ENCODE assay signal across 14 mouse cellular contexts in the genomic region with DNA sequence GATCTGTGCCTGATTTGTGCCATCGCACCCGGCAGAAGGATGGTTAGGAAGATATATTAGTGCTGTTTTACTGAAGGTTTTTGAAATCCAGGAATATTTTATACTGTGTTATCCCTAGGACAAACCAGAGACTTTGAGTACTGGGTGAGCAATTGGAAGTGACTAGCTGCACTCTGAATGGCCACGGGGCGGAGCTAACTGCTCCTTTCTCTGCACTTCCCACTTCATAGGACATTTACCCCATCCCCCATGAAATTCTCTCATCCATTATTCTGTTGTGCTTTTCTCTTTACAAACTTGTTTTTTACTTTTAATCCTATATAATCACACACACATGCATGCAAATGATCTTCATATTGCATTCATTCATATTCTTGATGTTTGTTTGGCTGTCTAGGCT. TPM values are rescaled to one million over a fixed set of nuclear protein-coding genes. Genes with fewer than 3 reads are reported as not detected.
DNase-seq lines count a peak whose midpoint lies in the region; ATAC-seq and TF ChIP-seq lines count a peak whose summit lies in the region.
"Had no signal": no experiment of that assay in that cellular context is flagged by ENCODE, and none has a peak within 500 bp of the region (broad histone marks: within the 10 kb centered on the region; RNA-seq: fewer than 3 reads in every experiment).

No protein-coding gene starts in this region.

- WGBS in kidney, postnatal 0 days: 79% methylated on average over 4 of the region's 4 CpGs
- 79% methylated on average over 4 of the region's 4 CpGs for WGBS in kidney, embryonic 15.5 days

- peaks cover 11% of the 10 kb centered on the region for H3K4me1 ChIP-seq in kidney, postnatal 0 days (replicated peaks; ENCODE audit: insufficient read depth, low read length)
- peaks cover 36% of the 10 kb centered on the region for H3K4me1 ChIP-seq in kidney, embryonic 15.5 days

- no peak overlapping the region for H3K4me3 ChIP-seq in kidney, postnatal 0 days (replicated peaks; ENCODE audit: low read depth, low read length)
- H3K4me3 ChIP-seq in kidney, embryonic 15.5 days (replicated peaks): no peak overlapping the region
- H3K4me3 ChIP-seq: hindbrain, embryonic 10.5 days; intestine, embryonic 15.5 days; left cerebral cortex, adult 2 months; limb, embryonic 13.5 days had no signal

- no peaks in the 10 kb centered on the region for H3K27me3 ChIP-seq in kidney, postnatal 0 days (ENCODE audit: insufficient read depth, low read length)
- H3K27me3 ChIP-seq in kidney, embryonic 15.5 days: no peaks in the 10 kb centered on the region
- H3K27me3 ChIP-seq: intestine, embryonic 15.5 days; limb, embryonic 13.5 days had no signal

- H3K36me3 ChIP-seq in kidney, postnatal 0 days (ENCODE audit: insufficient read depth, low read length): no peaks in the 10 kb centered on the region
- H3K36me3 ChIP-seq in kidney, embryonic 15.5 days: no peaks in the 10 kb centered on the region
- H3K36me3 ChIP-seq: hindbrain, embryonic 10.5 days; intestine, embryonic 15.5 days; limb, embryonic 13.5 days had no signal

- H3K27ac ChIP-seq in kidney, postnatal 0 days: no peak overlapping the region
- no peak overlapping the region for H3K27ac ChIP-seq in kidney, embryonic 15.5 days
- H3K27ac ChIP-seq: hindbrain, embryonic 10.5 days; intestine, embryonic 15.5 days; left cerebral cortex, adult 2 months; limb, embryonic 13.5 days had no signal

- no peak for ATAC-seq in kidney, postnatal 0 days (replicated peaks; ENCODE audit: low FRiP score, low read depth)
- ATAC-seq in kidney, embryonic 15.5 days (replicated peaks; ENCODE audit: low FRiP score): no peak
- no peak for ATAC-seq in activated CD4-positive, CD25-positive, alpha-beta regulatory T cell, adult 4 months
- ATAC-seq: intestine, embryonic 15.5 days had no signal

- H3K9ac ChIP-seq in kidney, postnatal 0 days (ENCODE audit: low read depth, low read length): no peak overlapping the region
- no peak overlapping the region for H3K9ac ChIP-seq in kidney, embryonic 15.5 days
- H3K9ac ChIP-seq: intestine, embryonic 15.5 days; limb, embryonic 13.5 days had no signal

- DNase-seq in kidney, postnatal 0 days (ENCODE audit: low spot score): no peak
- peak; percentile 58 for DNase-seq in 416B (ENCODE audit: low read depth)
- peak; percentile 54 for DNase-seq in MEL-GATA-1-ER (ENCODE audit: extremely low read depth, low read depth)
- peak; percentile 22 for DNase-seq in induced T-regulatory cell, adult 2 months (ENCODE audit: low read depth)
- DNase-seq in neural tube, embryonic 10.5 days (ENCODE audit: extremely low spot score, low spot score): no peak
- DNase-seq in embryo, embryonic 10.5 days (ENCODE audit: low spot score): no peak
- DNase-seq: cerebellum, adult 8-10 months; gastrocnemius, postnatal 36 days had no signal

- no peak overlapping the region for H3K4me2 ChIP-seq in kidney, postnatal 0 days (ENCODE audit: low read length)
- H3K4me2 ChIP-seq in kidney, embryonic 15.5 days: no peak overlapping the region
- H3K4me2 ChIP-seq: intestine, embryonic 15.5 days; limb, embryonic 13.5 days had no signal

- peak; percentile 16; the same call in 1 of the 2 replicates for TF ChIP-seq CTCF in kidney, postnatal 0 days (IDR thresholded peaks at IDR 0.05; ENCODE audit: low read depth)

- no peaks in the 10 kb centered on the region for H3K9me3 ChIP-seq in kidney, postnatal 0 days (replicated peaks; ENCODE audit: low read length)
- no peaks in the 10 kb centered on the region for H3K9me3 ChIP-seq in kidney, embryonic 15.5 days (replicated peaks)
- H3K9me3 ChIP-seq: hindbrain, embryonic 10.5 days; intestine, embryonic 15.5 days; limb, embryonic 13.5 days had no signal

RNA-seq across cellular contexts. Expression of a gene that starts 1.8 kb away (rescaled TPM):
- 14.7 and 15.2 TPM in 2 replicates for polyA plus RNA-seq in kidney, postnatal 0 days (2015; fragmentation: Nextera tagmentation; extraction: Ambion mirVana)
- polyA plus RNA-seq in kidney, embryonic 15.5 days (2015; fragmentation: Nextera tagmentation; extraction: Ambion mirVana): 9.9 and 10.1 TPM in 2 replicates
- polyA plus RNA-seq in activated CD4-positive, CD25-positive, alpha-beta regulatory T cell, adult 4 months (2017; shearing (Covaris generic)): 10 to 100 TPM in 1 of 2 experiments, 1 to 10 TPM in 1; 9.2 to 17.9 TPM

RNA-seq across cellular contexts. Expression of a gene that starts 50.1 kb away (rescaled TPM):
- 2.5 TPM in 2 replicates for polyA plus RNA-seq in kidney, postnatal 0 days (2015; fragmentation: Nextera tagmentation; extraction: Ambion mirVana)
- polyA plus RNA-seq in kidney, embryonic 15.5 days (2015; fragmentation: Nextera tagmentation; extraction: Ambion mirVana): 3.2 and 3.5 TPM in 2 replicates
- polyA plus RNA-seq in activated CD4-positive, CD25-positive, alpha-beta regulatory T cell, adult 4 months (2017; shearing (Covaris generic)): 100 to 1,000 TPM in 1 of 2 experiments, 10 to 100 TPM in 1; 87.9 to 139 TPM

Comparison
In these comparisons a context has a peak if more than half of its experiments do, and no peak if none do; other contexts are left out.
1. DNase-seq: peak in 416B (single experiment), MEL-GATA-1-ER (single experiment) and induced T-regulatory cell, adult 2 months (single experiment); none in kidney, postnatal 0 days (single experiment), neural tube, embryonic 10.5 days (single experiment) and embryo, embryonic 10.5 days (single experiment).
2. RNA of a gene that starts 50.1 kb away (polyA plus RNA-seq): 87.9 to 139 TPM in activated CD4-positive, CD25-positive, alpha-beta regulatory T cell, adult 4 months; 3.2 to 3.5 TPM in kidney, embryonic 15.5 days and 2.5 TPM in kidney, postnatal 0 days; every median in the first group is over 10 times any median in the second.